ENCODE assay signal across 23 mouse cellular contexts in the genomic region with DNA sequence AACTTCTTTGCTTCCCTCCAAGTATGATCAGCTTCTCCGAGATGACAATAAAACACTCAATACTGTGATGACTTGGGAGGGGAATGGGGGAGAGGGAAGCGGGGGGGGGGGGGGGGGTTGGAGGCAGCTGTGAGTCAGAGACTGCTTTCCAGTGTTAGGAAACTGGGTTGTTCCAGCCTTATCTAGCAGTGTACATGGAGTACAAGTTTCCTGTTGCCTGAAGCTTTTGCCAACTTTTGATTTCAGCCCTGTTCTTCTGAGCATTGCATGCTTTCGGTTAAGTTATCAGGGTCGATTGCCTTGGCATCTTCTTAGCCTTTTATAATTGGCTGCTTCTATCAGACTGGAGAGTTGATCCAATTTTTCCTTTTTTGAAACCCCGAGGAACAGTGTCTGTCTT.
DNase-seq lines count a peak whose midpoint lies in the region; ATAC-seq and TF ChIP-seq lines count a peak whose summit lies in the region.
"Had no signal": no experiment of that assay in that cellular context is flagged by ENCODE, and none has a peak within 500 bp of the region (broad histone marks: within the 10 kb centered on the region; RNA-seq: fewer than 3 reads in every experiment).

No protein-coding gene starts in this region.

- TF ChIP-seq CTCF in lung, postnatal 0 days (IDR thresholded peaks at IDR 0.05), result no peak

- ATAC-seq in kidney, embryonic 15.5 days (replicated peaks; ENCODE audit: low FRiP score), result no peak
- ATAC-seq in lung, postnatal 0 days, result peak; percentile 78
- ATAC-seq: activated CD4-positive, CD25-positive, alpha-beta regulatory T cell, adult 4 months; CD4-positive, CD25-positive, alpha-beta regulatory T cell, adult 4 months; forebrain, embryonic 15.5 days; Patski had no signal

- no peaks in the 10 kb centered on the region for H3K27me3 ChIP-seq in kidney, embryonic 15.5 days
- H3K27me3 ChIP-seq in lung, postnatal 0 days (replicated peaks; ENCODE audit: insufficient read depth, low read length), result no peaks in the 10 kb centered on the region
- H3K27me3 ChIP-seq: hindbrain, embryonic 13.5 days; Patski had no signal

- no peak for TF ChIP-seq EP300 in lung, postnatal 0 days (IDR thresholded peaks at IDR 0.05)

- 42% methylated on average over 5 of the region's 5 CpGs for WGBS in kidney, embryonic 15.5 days
- 21% methylated on average over 5 of the region's 5 CpGs for WGBS in lung, postnatal 0 days

- peaks cover 17% of the 10 kb centered on the region for H3K4me1 ChIP-seq in kidney, embryonic 15.5 days
- no peaks in the 10 kb centered on the region for H3K4me1 ChIP-seq in lung, postnatal 0 days (ENCODE audit: insufficient read depth, low read depth, low read length)
- H3K4me1 ChIP-seq: heart, embryonic 15.5 days; liver, embryonic 13.5 days had no signal

- peak overlapping the region; percentile 56 for H3K27ac ChIP-seq in kidney, embryonic 15.5 days
- H3K27ac ChIP-seq in lung, postnatal 0 days (ENCODE audit: low read length), result no peak overlapping the region
- H3K27ac ChIP-seq: embryonic facial prominence, embryonic 13.5 days; forebrain, embryonic 15.5 days; heart, embryonic 15.5 days; hindbrain, embryonic 13.5 days; liver, embryonic 13.5 days; macrophage had no signal

- no peaks in the 10 kb centered on the region for H3K36me3 ChIP-seq in kidney, embryonic 15.5 days
- no peaks in the 10 kb centered on the region for H3K36me3 ChIP-seq in lung, postnatal 0 days (ENCODE audit: insufficient read depth, low read length)
- H3K36me3 ChIP-seq: embryonic facial prominence, embryonic 13.5 days; forebrain, embryonic 15.5 days; heart, embryonic 15.5 days; hindbrain, embryonic 13.5 days; liver, embryonic 13.5 days had no signal

- intact Hi-C loops in heart, postnatal 36 days (cut with DNase I), result no loop called here

- DNase-seq in adrenal gland, adult (ENCODE audit: inconsistent age in 2 of 2, low spot score in 1 of 2), result peak; percentile 36 to 54
- no peak for DNase-seq in adrenal gland, postnatal 25 days
- peak; percentile 18 to 66 for DNase-seq in heart, adult 18-20 months
- no peak for DNase-seq in heart, postnatal 36 days
- no peak for DNase-seq in kidney, adult 18-20 months
- peak; percentile 81 for DNase-seq in lung, postnatal 0 days (ENCODE audit: low spot score)
- DNase-seq in lung, postnatal 14 days, result no peak
- DNase-seq: cerebellum, adult 11 months; cerebellum, postnatal 10 days; gastrocnemius, postnatal 36 days; liver, embryonic 13.5 days; right cerebral cortex, postnatal 25 days; thymus, postnatal 36 days had no signal

- no peak overlapping the region for H3K9ac ChIP-seq in kidney, embryonic 15.5 days
- no peak overlapping the region for H3K9ac ChIP-seq in lung, postnatal 0 days (replicated peaks; ENCODE audit: low read depth)
- H3K9ac ChIP-seq: embryonic facial prominence, embryonic 13.5 days; forebrain, embryonic 15.5 days; heart, embryonic 15.5 days; hindbrain, embryonic 13.5 days; liver, embryonic 13.5 days had no signal

- H3K4me3 ChIP-seq in kidney, embryonic 15.5 days (replicated peaks), result no peak overlapping the region
- no peak overlapping the region for H3K4me3 ChIP-seq in lung, postnatal 0 days (ENCODE audit: low read depth, low read length)
- H3K4me3 ChIP-seq: embryonic facial prominence, embryonic 13.5 days; forebrain, embryonic 15.5 days; heart, embryonic 15.5 days; hindbrain, embryonic 13.5 days; liver, embryonic 13.5 days had no signal

- no peaks in the 10 kb centered on the region for H3K9me3 ChIP-seq in kidney, embryonic 15.5 days (replicated peaks)
- H3K9me3 ChIP-seq in lung, postnatal 0 days (ENCODE audit: low read length), result no peaks in the 10 kb centered on the region
- H3K9me3 ChIP-seq: embryonic facial prominence, embryonic 13.5 days; forebrain, embryonic 15.5 days; heart, embryonic 15.5 days; hindbrain, embryonic 13.5 days; liver, embryonic 13.5 days had no signal

- no peak overlapping the region for H3K4me2 ChIP-seq in kidney, embryonic 15.5 days
- H3K4me2 ChIP-seq in lung, postnatal 0 days (replicated peaks; ENCODE audit: low read depth, low read length), result no peak overlapping the region
- H3K4me2 ChIP-seq: embryonic facial prominence, embryonic 13.5 days; forebrain, embryonic 15.5 days; heart, embryonic 15.5 days; hindbrain, embryonic 13.5 days; liver, embryonic 13.5 days; midbrain, embryonic 11.5 days had no signal

Comparison
In these comparisons a context has a peak if more than half of its experiments do, and no peak if none do; other contexts are left out.
1. DNase-seq: peak in adrenal gland, adult (2 of 2), heart, adult 18-20 months (2 of 2) and lung, postnatal 0 days (single experiment); none in adrenal gland, postnatal 25 days (single experiment), heart, postnatal 36 days (0 of 2), kidney, adult 18-20 months (single experiment) and lung, postnatal 14 days (single experiment).